Mouse (Mus musculus) adrenal gland, adult 2 months (tissue): ENCODE results near the gene Zbtb16. TPM values are rescaled to one million over a fixed set of nuclear protein-coding genes. Genes with fewer than 3 reads are reported as not detected.

Experiments used
- DNase-seq: peaks from one replicate; pipeline ENCODE4 v3.0.0; 2021
- polyA plus RNA-seq: library from polyadenylated mRNA; depleted of rRNA; stranded (reverse); fragments of >200 nt; gene quantifications from 2 replicates; pipeline ENCODE4 v1.2.3, GENCODE M21; 2012
- total RNA-seq, 2 experiments: library from RNA; stranded (reverse); gene quantifications; 2 replicates each; pipeline ENCODE4 v1.2.3; 2021

The Zbtb16 gene
- total and polyA plus RNA-seq, 3 experiments: 17.7 to 73.3 (median 25.6) TPM

GRCm38 (mm10) chr9:48803460-48804240 is 32.4 kb downstream of the Zbtb16 start:
- no peak for DNase-seq

- DNase-seq: no peak
Measured at GRCm38 (mm10) chr9:48802374-48802773, 33.6 kb downstream of the Zbtb16 start.

- no peak for DNase-seq
Measured at GRCm38 (mm10) chr9:48801322-48801721, 34.7 kb downstream of the Zbtb16 start.

GRCm38 (mm10) chr9:48800627-48801026 is 35.4 kb downstream of the Zbtb16 start:
- DNase-seq: no peak

DNA sequence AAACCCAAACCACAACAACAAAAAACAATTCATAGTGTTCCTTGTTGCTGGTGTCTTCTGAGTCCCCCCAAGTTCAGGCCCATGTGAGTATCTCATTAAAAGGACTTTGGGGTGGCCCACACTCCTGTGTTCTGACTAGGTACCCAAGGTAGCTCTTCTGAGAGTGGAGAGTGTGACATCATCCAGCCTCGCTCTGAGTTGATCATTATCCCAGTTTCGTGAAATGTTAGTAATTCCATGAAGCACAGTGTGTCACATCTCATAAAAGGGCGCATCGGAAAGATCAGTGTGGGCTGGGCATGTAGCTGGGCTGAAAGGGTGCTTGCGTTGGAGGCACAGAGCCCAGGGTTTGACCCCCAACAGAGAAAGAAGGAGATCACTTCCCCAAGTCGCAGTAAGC is 38.0 kb downstream of the Zbtb16 start:
- DNase-seq: no peak

DNA sequence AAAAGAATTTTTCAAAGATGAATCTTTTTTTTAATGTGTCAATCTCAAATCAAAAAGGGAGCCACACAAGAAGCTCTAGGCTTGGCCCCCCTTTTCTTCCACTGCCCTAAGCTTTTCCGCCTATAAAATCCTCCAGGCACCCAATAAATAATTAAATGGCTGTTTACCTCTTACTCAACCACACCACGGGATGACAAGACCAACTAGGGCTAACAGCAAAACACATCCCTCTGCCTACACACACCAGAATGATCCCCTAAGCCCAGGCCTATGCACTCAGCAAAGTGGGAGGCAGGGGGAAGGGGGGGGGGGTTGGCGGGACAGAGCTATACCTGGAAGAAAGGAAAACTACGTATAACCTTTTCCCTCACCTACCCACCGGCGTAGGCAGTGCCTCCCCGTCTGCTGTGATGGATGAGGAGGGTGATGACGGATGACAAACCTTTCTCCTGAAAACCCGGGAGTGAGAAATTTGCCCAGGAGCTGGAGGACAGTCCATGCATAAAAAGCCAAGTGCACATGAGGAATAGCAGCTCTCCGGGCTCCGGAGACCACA is 39.7 kb downstream of the Zbtb16 start:
- DNase-seq: no peak

GRCm38 (mm10) chr9:48795740-48796139 is 40.3 kb downstream of the Zbtb16 start:
- DNase-seq: no peak

GRCm38 (mm10) chr9:48795095-48795494 is 40.9 kb downstream of the Zbtb16 start:
- no peak for DNase-seq

- no peak for DNase-seq
Measured at GRCm38 (mm10) chr9:48794463-48794862, 41.6 kb downstream of the Zbtb16 start.

- no peak for DNase-seq
Measured at GRCm38 (mm10) chr9:48793638-48794188, 42.3 kb downstream of the Zbtb16 start.

- DNase-seq: no peak
Measured at GRCm38 (mm10) chr9:48790575-48790974, 45.4 kb downstream of the Zbtb16 start.

- DNase-seq: no peak
Measured at GRCm38 (mm10) chr9:48787906-48788410, 48.1 kb downstream of the Zbtb16 start.

GRCm38 (mm10) chr9:48787321-48787720 is 48.7 kb downstream of the Zbtb16 start:
- no peak for DNase-seq

- DNase-seq: peak; percentile 10
Measured at GRCm38 (mm10) chr9:48786814-48787213, 49.2 kb downstream of the Zbtb16 start.

DNA sequence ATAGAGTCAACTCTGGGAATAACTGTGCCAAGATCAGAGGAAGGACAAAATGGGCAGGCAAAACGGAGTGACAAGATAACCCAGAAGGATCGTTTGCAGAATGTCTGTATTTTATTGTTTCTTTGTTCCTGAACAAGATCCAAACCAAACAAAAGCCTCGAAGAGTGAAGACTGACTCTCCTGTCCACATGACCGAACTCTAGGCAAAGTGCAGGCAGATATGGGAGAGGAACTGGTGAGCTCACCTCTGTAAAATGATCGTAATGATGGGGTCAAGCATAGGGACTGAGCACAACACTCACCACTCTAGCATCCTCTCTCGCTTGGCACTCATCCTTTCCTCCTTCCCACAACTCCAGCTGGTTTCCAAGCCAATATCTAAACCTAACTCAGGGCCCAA is 51.1 kb downstream of the Zbtb16 start:
- DNase-seq: no peak

DNA sequence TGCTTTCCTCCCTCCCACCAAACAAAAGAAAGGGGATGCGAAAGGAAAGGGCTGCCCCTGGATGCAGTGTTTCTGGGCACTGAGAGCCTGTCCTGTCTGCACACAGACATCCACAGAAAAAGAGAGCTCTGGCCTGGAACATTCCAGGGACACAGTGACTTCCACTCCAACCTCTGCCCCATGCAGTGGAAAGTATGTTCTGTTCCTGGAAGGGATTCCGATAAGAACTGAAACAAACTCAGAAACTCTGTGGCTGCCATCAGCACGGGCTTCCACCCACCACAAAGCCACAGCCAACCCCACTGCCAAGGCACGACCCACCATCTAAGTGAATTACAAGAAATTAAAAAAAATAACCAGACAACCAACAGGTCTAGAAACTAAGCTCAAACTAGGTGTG is 52.7 kb downstream of the Zbtb16 start:
- DNase-seq: no peak

DNA sequence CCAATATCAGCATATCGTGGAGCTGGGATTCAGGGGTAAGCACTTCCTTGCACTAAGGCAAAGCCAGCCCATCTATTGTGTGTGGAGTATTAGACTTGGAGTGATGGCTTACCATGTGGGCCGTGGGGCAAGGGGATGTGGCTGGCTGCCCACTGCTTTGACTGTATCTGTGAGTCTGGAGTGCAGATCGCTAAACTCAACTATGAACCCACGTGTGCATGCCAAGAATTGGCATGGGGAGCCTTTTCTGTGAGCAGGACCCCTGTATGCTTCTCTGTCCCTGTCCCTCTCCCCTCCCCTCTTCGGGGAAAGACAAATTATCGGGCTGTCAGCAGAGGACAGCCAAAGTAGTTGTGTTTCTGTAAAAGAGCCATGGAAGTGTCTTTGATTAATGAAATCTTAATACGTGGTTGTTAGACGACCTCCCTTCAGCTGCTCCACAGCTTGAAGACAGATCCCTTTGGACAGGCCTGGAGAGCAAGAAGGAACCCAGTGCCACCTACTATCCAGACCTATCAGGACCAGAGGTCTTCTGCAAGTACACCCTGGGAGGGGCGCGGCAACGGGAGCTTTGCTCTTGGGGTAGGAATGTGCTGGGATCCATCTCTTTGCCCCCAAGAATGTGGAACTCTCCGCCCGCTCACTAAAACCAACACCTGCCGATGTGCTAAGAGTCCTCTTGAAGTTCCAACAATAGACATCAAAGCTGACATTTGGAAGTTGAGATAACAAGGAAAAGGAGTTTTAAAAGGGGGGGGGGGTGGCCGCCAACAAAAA is 53.5 kb downstream of the Zbtb16 start:
- no peak for DNase-seq

DNA sequence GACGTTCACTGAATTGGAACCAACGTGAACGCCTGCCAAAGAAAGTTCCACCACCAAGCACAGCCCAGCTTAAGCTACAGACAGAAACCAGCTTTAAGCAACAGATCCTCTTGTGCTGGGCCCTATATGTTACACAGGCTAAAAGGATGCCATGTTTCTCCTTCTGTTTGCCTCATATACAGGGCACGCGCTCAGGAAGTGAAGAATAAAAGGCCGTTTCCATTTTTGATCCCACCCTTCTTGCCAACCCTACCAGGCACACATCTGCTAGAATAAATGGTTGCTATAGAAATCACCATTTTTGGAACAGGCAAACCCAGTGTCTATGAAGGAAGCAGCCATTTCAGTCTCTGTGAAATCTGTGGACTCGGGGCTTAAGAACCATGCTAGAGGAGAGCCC is 59.8 kb downstream of the Zbtb16 start:
- DNase-seq: no peak

DNA sequence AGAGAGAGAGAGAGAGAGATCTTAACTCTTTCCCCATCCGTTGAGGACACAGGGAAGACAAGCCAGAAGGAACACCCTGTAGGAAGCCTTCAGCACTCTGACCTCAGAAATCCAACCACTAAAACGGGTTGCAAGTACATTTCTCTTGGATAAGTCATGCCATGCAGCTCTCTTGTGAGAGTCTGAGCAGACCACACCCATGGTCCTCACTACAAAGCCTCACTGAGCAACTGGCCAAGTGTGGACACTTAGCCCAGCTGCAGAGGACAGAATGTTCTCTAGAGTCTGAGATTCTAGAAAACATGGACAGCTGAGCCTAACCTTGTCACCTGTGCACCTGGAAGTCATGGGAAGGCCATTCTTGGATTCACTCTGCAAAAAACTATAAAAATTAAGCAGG is 60.5 kb downstream of the Zbtb16 start:
- no peak for DNase-seq

DNA sequence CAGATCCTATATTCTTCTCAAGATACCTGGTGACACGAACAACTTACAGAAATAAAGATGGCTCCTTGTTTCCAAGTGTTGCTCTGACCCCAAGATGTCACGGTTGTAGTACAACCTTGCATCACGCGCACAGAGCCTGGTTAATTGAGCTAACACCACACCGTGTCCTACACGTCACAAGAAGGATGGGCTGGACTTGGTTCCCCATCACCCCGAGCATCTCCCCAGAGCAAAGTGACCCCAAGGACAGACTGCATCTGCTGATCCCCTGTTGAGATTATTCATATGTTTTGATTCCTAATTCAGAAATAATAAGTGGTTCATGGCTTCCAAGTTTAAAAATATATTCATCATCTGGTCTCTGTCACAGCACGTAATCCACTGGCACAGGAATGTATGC is 62.3 kb downstream of the Zbtb16 start:
- DNase-seq: no peak

GRCm38 (mm10) chr9:48773130-48773529 is 62.9 kb downstream of the Zbtb16 start:
- DNase-seq: no peak

GRCm38 (mm10) chr9:48771504-48771903 is 64.5 kb downstream of the Zbtb16 start:
- DNase-seq: no peak

- no peak for DNase-seq
Measured at GRCm38 (mm10) chr9:48768965-48769364, 67.1 kb downstream of the Zbtb16 start.
